Mouse (Mus musculus) cerebellum, adult 2 months (tissue): Measurements from ENCODE around the gene Prkag2.

Source experiments
- CTCF ChIP-seq: fragments of 200-500 bp; IDR thresholded peaks from 2 replicates; pipeline ENCODE4 v1.5.1; 2011; ENCODE audit warnings: low read depth, mild to moderate bottlenecking, control low read depth, low read length, moderate library complexity, borderline replicate concordance; ENCODE audit not compliant: insufficient read depth
- POLR2A ChIP-seq: fragments of 200-500 bp; IDR thresholded peaks from 2 replicates; pipeline ENCODE4 v1.6.1; 2011; ENCODE audit warnings: low read length, control low read depth, borderline replicate concordance; ENCODE audit not compliant: insufficient read depth

GRCm38 (mm10) chr5:24973672-24974225 lies 126.7 kb downstream of the Prkag2 start:
- TF ChIP-seq CTCF (no peak), POLR2A (no peak)
